Mouse (Mus musculus): ENCODE data around the gene Aldh1l2.
"Not testable (repeated sequence)": the region's sequence is repeated elsewhere in the genome, so short reads cannot be mapped to it uniquely, and the experiment has no call there.

- not testable (repeated sequence) for TF ChIP-seq POLR2A (IDR thresholded peaks at IDR 0.05; ENCODE audit: borderline replicate concordance, extremely low read depth, insufficient read depth, insufficient read length, poor library complexity, severe bottlenecking); CTCF (IDR thresholded peaks at IDR 0.05; ENCODE audit: borderline replicate concordance, extremely low read depth, insufficient read depth, insufficient read length)
These were observed 9.7 kb downstream of the Aldh1l2 start for GRCm38 (mm10) chr10:83524238-83524637.
